Mouse (Mus musculus) small intestine, adult 2 months (tissue): ENCODE results near the gene Dock1. TPM values are rescaled to one million over a fixed set of nuclear protein-coding genes. Genes with fewer than 3 reads are reported as not detected.

Experiments
- H3K27ac ChIP-seq: fragments of 200-500 bp; 2 replicates; pipeline ENCODE4 v1.5.1; 2012; ENCODE audit warnings: low read depth, low read length, control low read depth, inconsistent platforms; ENCODE audit not compliant: insufficient read depth
- H3K27me3 ChIP-seq: fragments of 200-500 bp; 2 replicates; pipeline ENCODE4 v1.6.1; 2012; ENCODE audit warnings: mild to moderate bottlenecking, moderate library complexity, low read length, inconsistent platforms; ENCODE audit not compliant: control insufficient read depth, insufficient read depth
- H3K36me3 ChIP-seq: fragments of 200-500 bp; 2 replicates; pipeline ENCODE4 v1.6.1; 2012; ENCODE audit warnings: mild to moderate bottlenecking, low read length, control low read depth, inconsistent platforms; ENCODE audit not compliant: control insufficient read depth, insufficient read depth
- H3K4me1 ChIP-seq: fragments of 200-500 bp; 2 replicates; pipeline ENCODE4 v1.6.1; 2012; ENCODE audit warnings: low read length, inconsistent platforms, mixed read lengths; ENCODE audit not compliant: control insufficient read depth, insufficient read depth, insufficient read length
- H3K4me3 ChIP-seq: fragments of 200-500 bp; 2 replicates; pipeline ENCODE4 v1.5.1; 2012; ENCODE audit warnings: low read depth, mild to moderate bottlenecking, control low read depth, inconsistent platforms, low read length, moderate library complexity
- CTCF ChIP-seq: fragments of 200-500 bp; IDR thresholded peaks from 2 replicates; pipeline ENCODE4 v1.5.1; 2012; ENCODE audit warnings: low read depth, mild to moderate bottlenecking, control low read depth, inconsistent platforms, low read length, moderate library complexity, mixed read lengths; ENCODE audit not compliant: insufficient replicate concordance, insufficient read length; ENCODE audit errors: extremely low read depth
- POLR2A ChIP-seq: fragments of 200-500 bp; IDR thresholded peaks from 2 replicates; pipeline ENCODE4 v1.6.1; 2012; ENCODE audit warnings: low read depth, mild to moderate bottlenecking, control low read depth, inconsistent platforms, low read length, moderate library complexity
- WGBS: fragments of 180-500 bp; shearing (Covaris S2); methylation state at CpG from one replicate; pipeline ENCODE4 v1.1.7; 2018; 5-methylcytosine and 5-hydroxymethylcytosine counted together
- polyA plus RNA-seq: library from polyadenylated mRNA; depleted of rRNA; stranded (reverse); fragments of >200 nt; gene quantifications from 2 replicates; pipeline ENCODE4 v1.2.3, GENCODE M21; 2012

The Dock1 gene
- polyA plus RNA-seq, 1 experiment: 3.8 TPM

- Histone ChIP-seq H3K4me3 (no peak overlapping the region), H3K4me1 (no peaks in the 10 kb centered on the region), H3K27me3 (no peaks in the 10 kb centered on the region), H3K27ac (no peak overlapping the region), H3K36me3 (no peaks in the 10 kb centered on the region)
- TF ChIP-seq CTCF (no peak), POLR2A (no peak)
- 56% methylated on average over 2 of the region's 2 CpGs for WGBS
Observed at GRCm38 (mm10) chr7:135008021-135008420, 337.6 kb downstream of the Dock1 start.

GRCm38 (mm10) chr7:135010997-135011396 is 340.5 kb downstream of the Dock1 start:
- H3K4me3 ChIP-seq: no peak overlapping the region
- H3K27ac ChIP-seq: no peak overlapping the region
- H3K36me3 ChIP-seq: no peaks in the 10 kb centered on the region
- WGBS: 92% methylated on average over 2 of the region's 2 CpGs
- H3K4me1 ChIP-seq: no peaks in the 10 kb centered on the region
- no peaks in the 10 kb centered on the region for H3K27me3 ChIP-seq
- TF ChIP-seq CTCF (no peak), POLR2A (no peak)

- Histone ChIP-seq H3K36me3 (no peaks in the 10 kb centered on the region), H3K4me3 (no peak overlapping the region), H3K27me3 (no peaks in the 10 kb centered on the region), H3K27ac (no peak overlapping the region), H3K4me1 (no peaks in the 10 kb centered on the region)
- TF ChIP-seq POLR2A (no peak), CTCF (no peak)
- 66% methylated on average over 1 of the region's 1 CpGs for WGBS
Observed at GRCm38 (mm10) chr7:135017531-135017930, 347.1 kb downstream of the Dock1 start.

- no peak overlapping the region for H3K4me3 ChIP-seq
- 81% methylated on average over 7 of the region's 7 CpGs for WGBS
- no peak overlapping the region for H3K27ac ChIP-seq
- H3K4me1 ChIP-seq: no peaks in the 10 kb centered on the region
- TF ChIP-seq CTCF (no peak), POLR2A (no peak)
- no peaks in the 10 kb centered on the region for H3K27me3 ChIP-seq
- no peaks in the 10 kb centered on the region for H3K36me3 ChIP-seq
Observed at GRCm38 (mm10) chr7:135020762-135021161, 350.3 kb downstream of the Dock1 start.

GRCm38 (mm10) chr7:135021544-135022100 is 351.2 kb downstream of the Dock1 start:
- Histone ChIP-seq H3K36me3 (no peaks in the 10 kb centered on the region), H3K4me3 (no peak overlapping the region), H3K27me3 (no peaks in the 10 kb centered on the region), H3K27ac (no peak overlapping the region), H3K4me1 (no peaks in the 10 kb centered on the region)
- 81% methylated on average over 9 of the region's 9 CpGs for WGBS
- TF ChIP-seq POLR2A (no peak), CTCF (no peak)

- H3K36me3 ChIP-seq: no peaks in the 10 kb centered on the region
- WGBS: 69% methylated on average over 5 of the region's 5 CpGs
- TF ChIP-seq CTCF (no peak), POLR2A (no peak)
- H3K27me3 ChIP-seq: no peaks in the 10 kb centered on the region
- H3K27ac ChIP-seq: no peak overlapping the region
- no peaks in the 10 kb centered on the region for H3K4me1 ChIP-seq
- H3K4me3 ChIP-seq: no peak overlapping the region
Observed at GRCm38 (mm10) chr7:135024531-135024930, 354.1 kb downstream of the Dock1 start.

GRCm38 (mm10) chr7:135028716-135029115 is 358.3 kb downstream of the Dock1 start:
- no peak for TF ChIP-seq CTCF
- no peak for TF ChIP-seq POLR2A
- H3K36me3 ChIP-seq: no peaks in the 10 kb centered on the region
- WGBS: 94% methylated on average over 2 of the region's 2 CpGs
- H3K27ac ChIP-seq: no peak overlapping the region
- H3K4me3 ChIP-seq: no peak overlapping the region
- no peaks in the 10 kb centered on the region for H3K27me3 ChIP-seq
- H3K4me1 ChIP-seq: no peaks in the 10 kb centered on the region

- WGBS: 60% methylated on average over 3 of the region's 3 CpGs
- H3K27me3 ChIP-seq: no peaks in the 10 kb centered on the region
- TF ChIP-seq CTCF (no peak), POLR2A (no peak)
- H3K27ac ChIP-seq: no peak overlapping the region
- H3K4me1 ChIP-seq: no peaks in the 10 kb centered on the region
- H3K36me3 ChIP-seq: no peaks in the 10 kb centered on the region
- H3K4me3 ChIP-seq: no peak overlapping the region
Observed at GRCm38 (mm10) chr7:135029136-135029535, 358.7 kb downstream of the Dock1 start.
